Mouse (Mus musculus): ENCODE measurements around the gene P2rx7.

The P2rx7 gene

GRCm38 (mm10) chr5:122690486-122690885 lies 46.8 kb downstream of the P2rx7 start:
- no peak for DNase-seq (ENCODE audit: low read depth, low spot score)

- DNase-seq (ENCODE audit: low read depth, low spot score): no peak
Observed at GRCm38 (mm10) chr5:122693431-122694207, 49.9 kb downstream of the P2rx7 start.

GRCm38 (mm10) chr5:122695516-122695915 lies 51.8 kb downstream of the P2rx7 start:
- DNase-seq (ENCODE audit: low read depth, low spot score): no peak

GRCm38 (mm10) chr5:122698041-122698700 lies 54.5 kb downstream of the P2rx7 start:
- no peak for DNase-seq (ENCODE audit: low read depth, low spot score)

- no peak for DNase-seq (ENCODE audit: low read depth, low spot score)
Observed at GRCm38 (mm10) chr5:122698701-122699060, 55.0 kb downstream of the P2rx7 start.

GRCm38 (mm10) chr5:122700109-122700836 lies 56.6 kb downstream of the P2rx7 start:
- DNase-seq (ENCODE audit: low read depth, low spot score): no peak

- no peak for DNase-seq (ENCODE audit: low read depth, low spot score)
Observed at GRCm38 (mm10) chr5:122700837-122701212, 57.1 kb downstream of the P2rx7 start.

- DNase-seq (ENCODE audit: low read depth, low spot score): no peak
Observed at GRCm38 (mm10) chr5:122702156-122702555, 58.4 kb downstream of the P2rx7 start.

- DNase-seq (ENCODE audit: low read depth, low spot score): no peak
Observed at GRCm38 (mm10) chr5:122703574-122703973, 59.9 kb downstream of the P2rx7 start.

GRCm38 (mm10) chr5:122704571-122704970 lies 60.9 kb downstream of the P2rx7 start:
- DNase-seq (ENCODE audit: low read depth, low spot score): no peak

- DNase-seq (ENCODE audit: low read depth, low spot score): no peak
Observed at GRCm38 (mm10) chr5:122705174-122705573, 61.5 kb downstream of the P2rx7 start.

GRCm38 (mm10) chr5:122706917-122707275 lies 63.2 kb downstream of the P2rx7 start:
- no peak for DNase-seq (ENCODE audit: low read depth, low spot score)

- peak; percentile 61 for DNase-seq (ENCODE audit: low read depth, low spot score)
Observed at GRCm38 (mm10) chr5:122707276-122708181, 63.8 kb downstream of the P2rx7 start, which contains the start of gene P2rx4. P2rx4 (plus strand) TSS chr5:122707544.

GRCm38 (mm10) chr5:122708819-122709218 lies 65.1 kb downstream of the P2rx7 start:
- DNase-seq (ENCODE audit: low read depth, low spot score): no peak

GRCm38 (mm10) chr5:122715723-122716122 lies 72.0 kb downstream of the P2rx7 start:
- no peak for DNase-seq (ENCODE audit: low read depth, low spot score)

- no peak for DNase-seq (ENCODE audit: low read depth, low spot score)
Observed at GRCm38 (mm10) chr5:122716793-122717192, 73.1 kb downstream of the P2rx7 start.

- DNase-seq (ENCODE audit: low read depth, low spot score): no peak
Observed at GRCm38 (mm10) chr5:122718400-122718799, 74.7 kb downstream of the P2rx7 start.

- no peak for DNase-seq (ENCODE audit: low read depth, low spot score)
Observed at GRCm38 (mm10) chr5:122719168-122719567, 75.5 kb downstream of the P2rx7 start.

- no peak for DNase-seq (ENCODE audit: low read depth, low spot score)
Observed at GRCm38 (mm10) chr5:122725453-122725852, 81.7 kb downstream of the P2rx7 start.

- DNase-seq (ENCODE audit: low read depth, low spot score): peak; percentile 57
Observed at GRCm38 (mm10) chr5:122726068-122726467, 82.4 kb downstream of the P2rx7 start.

GRCm38 (mm10) chr5:122726595-122726994 lies 82.9 kb downstream of the P2rx7 start:
- DNase-seq (ENCODE audit: low read depth, low spot score): no peak

Data from retina, adult 2 months (tissue).